Mouse (Mus musculus) CH12.LX (cell line): ENCODE results near the gene Foxp1. TPM values are rescaled to one million over a fixed set of nuclear protein-coding genes. Genes with fewer than 3 reads are reported as not detected.
A peak's percentile ranks its signal among the peaks of the same experiment; 100 is the strongest.

ENCODE experiments used
- DNase-seq: peaks from one replicate; pipeline ENCODE4 v3.0.0-alpha.2; 2013; ENCODE audit errors: extremely low read depth
- H3K27ac ChIP-seq: 2 replicates; pipeline ENCODE4 v1.5.1; 2012; ENCODE audit warnings: low read depth, mild to moderate bottlenecking, control low read depth, moderate library complexity; ENCODE audit not compliant: insufficient read depth
- H3K27me3 ChIP-seq: replicated peaks from 2 replicates; pipeline ENCODE3; 2012; ENCODE audit warnings: inconsistent platforms
- H3K36me3 ChIP-seq, 2 experiments: replicated peaks in 1 of 2; 2 replicates each; pipeline versions ENCODE3 to v1.6.1; 2012; ENCODE audit warnings: inconsistent platforms in 1 of 2, low read length in 1 of 2, mild to moderate bottlenecking in 1 of 2, mixed read lengths in 1 of 2, moderate library complexity in 1 of 2; ENCODE audit not compliant: control insufficient read depth in 1 of 2, insufficient read depth in 1 of 2
- H3K4me1 ChIP-seq, 2 experiments: 2 replicates each; pipeline ENCODE4 v1.6.1; 2012; ENCODE audit warnings: inconsistent platforms in 1 of 2, moderate library complexity in 1 of 2; ENCODE audit not compliant: insufficient read depth in 2 of 2, control insufficient read depth in 1 of 2
- H3K4me2 ChIP-seq: 2 replicates; pipeline ENCODE4 v1.6.1; 2012; ENCODE audit warnings: low read depth, mild to moderate bottlenecking, control low read depth; ENCODE audit not compliant: poor library complexity, insufficient read depth, severe bottlenecking
- H3K4me3 ChIP-seq, 3 experiments: fragments of 150-350 bp in 1 of 3; sonication (generic) in 1 of 3; replicated peaks in 1 of 3; 2 replicates each; pipeline versions ENCODE3 to v1.5.1; 2011 to 2012; ENCODE audit warnings: low read depth in 2 of 3, low read length in 2 of 3, mild to moderate bottlenecking in 2 of 3, moderate library complexity in 2 of 3, control low read depth in 1 of 3, improper control_type of control experiment in 1 of 3, inconsistent platforms in 1 of 3, mixed read lengths in 1 of 3; ENCODE audit not compliant: poor library complexity in 1 of 3
- H3K79me2 ChIP-seq: replicated peaks from 2 replicates; pipeline ENCODE4 v1.6.1; 2012; ENCODE audit warnings: mild to moderate bottlenecking, moderate library complexity; ENCODE audit not compliant: control insufficient read depth, poor library complexity, insufficient read depth, severe bottlenecking; ENCODE audit errors: extremely low read depth
- H3K9ac ChIP-seq: 2 replicates; pipeline ENCODE4 v1.6.1; 2012; ENCODE audit warnings: low read depth, mild to moderate bottlenecking, control low read depth, moderate library complexity; ENCODE audit not compliant: insufficient read depth
- H3K9me3 ChIP-seq: replicated peaks from 2 replicates; pipeline ENCODE3; 2012; ENCODE audit warnings: low read length, inconsistent platforms, mixed read lengths
- BHLHE40 ChIP-seq: IDR thresholded peaks from 2 replicates; pipeline ENCODE4 v1.6.1; 2011; ENCODE audit warnings: mild to moderate bottlenecking, low read depth, low read length, improper control_type of control experiment
- CHD1 ChIP-seq: IDR thresholded peaks from 2 replicates; pipeline ENCODE4 v1.6.1; 2012; ENCODE audit warnings: low read depth, low read length, improper control_type of control experiment, inconsistent platforms
- CHD2 ChIP-seq: IDR thresholded peaks from 2 replicates; pipeline ENCODE4 v1.6.1; 2011; ENCODE audit warnings: low read length, improper control_type of control experiment
- CTCF ChIP-seq, 2 experiments: IDR thresholded peaks in 1 of 2; conservative IDR thresholded peaks in 1 of 2; 2 replicates each; pipeline ENCODE4 v1.5.1; 2011 to 2012; ENCODE audit warnings: low read depth in 2 of 2, low read length in 2 of 2, improper control_type of control experiment in 1 of 2, inconsistent platforms in 1 of 2, mild to moderate bottlenecking in 1 of 2, moderate library complexity in 1 of 2
- E2F4 ChIP-seq: IDR thresholded peaks from 2 replicates; pipeline ENCODE4 v1.6.1; 2011; ENCODE audit warnings: low read depth, low read length, improper control_type of control experiment; ENCODE audit not compliant: insufficient replicate concordance
- ELF1 ChIP-seq: IDR thresholded peaks from 2 replicates; pipeline ENCODE4 v1.6.1; 2014; ENCODE audit warnings: low read depth, mild to moderate bottlenecking, inconsistent platforms, low read length, improper control_type of control experiment
- EP300 ChIP-seq: IDR thresholded peaks from 2 replicates; pipeline ENCODE4 v1.6.1; 2011; ENCODE audit warnings: low read length, improper control_type of control experiment
- ETS1 ChIP-seq: conservative IDR thresholded peaks from 2 replicates; pipeline ENCODE4 v1.6.1; 2012; ENCODE audit warnings: low read depth, mild to moderate bottlenecking, inconsistent platforms, low read length, improper control_type of control experiment, moderate library complexity
- GABPA ChIP-seq: IDR thresholded peaks from 2 replicates; pipeline ENCODE4 v1.6.1; 2012; ENCODE audit warnings: low read depth, low read length, improper control_type of control experiment, inconsistent platforms; ENCODE audit not compliant: insufficient replicate concordance
- HCFC1 ChIP-seq: IDR thresholded peaks from 2 replicates; pipeline ENCODE4 v1.6.1; 2012; ENCODE audit warnings: low read depth, mild to moderate bottlenecking, inconsistent platforms, low read length, improper control_type of control experiment
- IRF4 ChIP-seq: IDR thresholded peaks from 2 replicates; pipeline ENCODE4 v1.6.1; 2014; ENCODE audit warnings: low read depth, mild to moderate bottlenecking, inconsistent platforms, low read length, improper control_type of control experiment
- JUN ChIP-seq: IDR thresholded peaks from 2 replicates; pipeline ENCODE4 v1.6.1; 2011; ENCODE audit warnings: low read depth, mild to moderate bottlenecking, low read length, improper control_type of control experiment, moderate library complexity; ENCODE audit not compliant: insufficient read depth
- JUND ChIP-seq: conservative IDR thresholded peaks from 2 replicates; pipeline ENCODE4 v1.6.1; 2011; ENCODE audit warnings: low read depth, low read length, improper control_type of control experiment
- KAT2A ChIP-seq: IDR thresholded peaks from 2 replicates; pipeline ENCODE4 v1.6.1; 2012; ENCODE audit warnings: low read length, improper control_type of control experiment, inconsistent platforms; ENCODE audit not compliant: insufficient replicate concordance
- MAFK ChIP-seq: IDR thresholded peaks from 2 replicates; pipeline ENCODE4 v1.6.1; 2011; ENCODE audit warnings: low read length, improper control_type of control experiment; ENCODE audit not compliant: insufficient replicate concordance
- MAX ChIP-seq: IDR thresholded peaks from 2 replicates; pipeline ENCODE4 v1.6.1; 2011; ENCODE audit warnings: low read length, improper control_type of control experiment
- MAZ ChIP-seq: IDR thresholded peaks from 2 replicates; pipeline ENCODE4 v1.6.1; 2012; ENCODE audit warnings: low read depth, mild to moderate bottlenecking, inconsistent platforms, low read length, improper control_type of control experiment, moderate library complexity
- MEF2A ChIP-seq: IDR thresholded peaks from 2 replicates; pipeline ENCODE4 v1.6.1; 2014; ENCODE audit warnings: low read depth, mild to moderate bottlenecking, inconsistent platforms, low read length, improper control_type of control experiment, borderline replicate concordance
- MXI1 ChIP-seq: IDR thresholded peaks from 2 replicates; pipeline ENCODE4 v1.6.1; 2011; ENCODE audit warnings: mild to moderate bottlenecking, low read depth, low read length, improper control_type of control experiment
- MYC ChIP-seq: IDR thresholded peaks from 2 replicates; pipeline ENCODE4 v1.6.1; 2011; ENCODE audit warnings: low read depth, mild to moderate bottlenecking, improper control_type of control experiment, low read length
- NELFE ChIP-seq: IDR thresholded peaks from 2 replicates; pipeline ENCODE4 v1.6.1; 2011; ENCODE audit warnings: low read depth, low read length, improper control_type of control experiment
- NRF1 ChIP-seq: IDR thresholded peaks from 2 replicates; pipeline ENCODE4 v1.6.1; 2014; ENCODE audit warnings: low read depth, mild to moderate bottlenecking, inconsistent platforms, low read length, improper control_type of control experiment, moderate library complexity
- PAX5 ChIP-seq: IDR thresholded peaks from 2 replicates; pipeline ENCODE4 v1.6.1; 2012; ENCODE audit warnings: low read length, inconsistent platforms, mixed read lengths
- POLR2A ChIP-seq: IDR thresholded peaks from 2 replicates; pipeline ENCODE4 v1.6.1; 2011; ENCODE audit warnings: low read depth, mild to moderate bottlenecking, improper control_type of control experiment, low read length
- POLR2AphosphoS2 ChIP-seq: IDR thresholded peaks from 2 replicates; pipeline ENCODE4 v1.6.1; 2011; ENCODE audit warnings: low read depth, low read length, improper control_type of control experiment
- RAD21 ChIP-seq: IDR thresholded peaks from 2 replicates; pipeline ENCODE4 v1.6.1; 2011; ENCODE audit warnings: low read depth, mild to moderate bottlenecking, low read length, improper control_type of control experiment, moderate library complexity
- RCOR1 ChIP-seq: conservative IDR thresholded peaks from 2 replicates; pipeline ENCODE4 v1.6.1; 2012; ENCODE audit warnings: low read depth, mild to moderate bottlenecking, inconsistent platforms, low read length, improper control_type of control experiment
- SIN3A ChIP-seq: IDR thresholded peaks from 2 replicates; pipeline ENCODE4 v1.6.1; 2012; ENCODE audit warnings: low read length, improper control_type of control experiment, inconsistent platforms
- SMC3 ChIP-seq: IDR thresholded peaks from 2 replicates; pipeline ENCODE4 v1.6.1; 2011; ENCODE audit warnings: low read depth, low read length, improper control_type of control experiment
- TBP ChIP-seq: conservative IDR thresholded peaks from 2 replicates; pipeline ENCODE4 v1.6.1; 2011; ENCODE audit warnings: low read depth, low read length, improper control_type of control experiment
- TCF12 ChIP-seq: IDR thresholded peaks from 2 replicates; pipeline ENCODE4 v1.6.1; 2014; ENCODE audit warnings: low read depth, mild to moderate bottlenecking, inconsistent platforms, low read length, improper control_type of control experiment
- UBTF ChIP-seq: IDR thresholded peaks from 2 replicates; pipeline ENCODE4 v1.6.1; 2012; ENCODE audit warnings: low read depth, mild to moderate bottlenecking, inconsistent platforms, low read length, improper control_type of control experiment, moderate library complexity
- USF1 ChIP-seq: IDR thresholded peaks from 2 replicates; pipeline ENCODE4 v1.6.1; 2014; ENCODE audit warnings: low read depth, mild to moderate bottlenecking, inconsistent platforms, low read length, improper control_type of control experiment
- USF2 ChIP-seq: conservative IDR thresholded peaks from 2 replicates; pipeline ENCODE4 v1.6.1; 2011; ENCODE audit warnings: low read depth, low read length, improper control_type of control experiment
- ZC3H11A ChIP-seq: IDR thresholded peaks from 2 replicates; pipeline ENCODE4 v1.6.1; 2012; ENCODE audit warnings: low read depth, mild to moderate bottlenecking, inconsistent platforms, low read length, improper control_type of control experiment
- ZKSCAN1 ChIP-seq: IDR thresholded peaks from 2 replicates; pipeline ENCODE4 v1.6.1; 2012; ENCODE audit warnings: low read depth, inconsistent platforms, low read length, improper control_type of control experiment, borderline replicate concordance
- ZMIZ1 ChIP-seq: IDR thresholded peaks from 2 replicates; pipeline ENCODE4 v1.6.1; 2012; ENCODE audit warnings: low read depth, mild to moderate bottlenecking, inconsistent platforms, low read length, improper control_type of control experiment
- ZNF384 ChIP-seq: IDR thresholded peaks from 2 replicates; pipeline ENCODE4 v1.6.1; 2012; ENCODE audit warnings: low read depth, low read length, improper control_type of control experiment, inconsistent platforms
- dilution Hi-C: fragments of 300-500 bp; cut with MboI; formaldehyde crosslinking; loops from 2 replicates; pipeline ENCODE4 v1.14.3; 2020; ENCODE audit warnings: low sequenced_read_pairs; ENCODE audit not compliant: extremely low pct_unique_long_range_greater_than_20kb, extremely low pct_ligation_motif_present
- in situ Hi-C: fragments of 300-500 bp; cut with MboI; formaldehyde crosslinking; loops from 3 replicates; pipeline ENCODE4 v1.14.3; 2019; ENCODE audit warnings: low sequenced_read_pairs, low pct_ligation_motif_present, low pct_unique_long_range_greater_than_20kb, mixed read lengths
- polyA plus RNA-seq: library from polyadenylated mRNA; unstranded; fragments of >175 nt; gene quantifications from 2 replicates; pipeline ENCODE4 v1.2.1, GENCODE M21; 2012; ENCODE audit warnings: low read depth; ENCODE audit not compliant: insufficient read length
- total RNA-seq, 2 experiments: library from RNA; depleted of rRNA; stranded (reverse); fragments of 300-350 nt in 1 of 2; fragments of >200 nt in 1 of 2; gene quantifications; 2 replicates each; pipeline ENCODE4 v1.2.3; 2012 to 2014

Foxp1 gene
- total and polyA plus RNA-seq, 3 experiments: 66.5 to 105 (median 87.4) TPM

- Histone ChIP-seq H3K4me1 (peaks cover 31 to 88% of the 10 kb centered on the region in 2 experiments), H3K9me3 (no peaks in the 10 kb centered on the region), H3K79me2 (peaks cover 66% of the 10 kb centered on the region), H3K36me3 (peaks cover 33 to 51% of the 10 kb centered on the region in 2 experiments), H3K9ac (peak overlapping the region; percentile 98), H3K4me2 (peak overlapping the region; percentile 76)
- dilution Hi-C loops: no loop called here
- in situ Hi-C loops: no loop called here
- DNase-seq: peak; percentile 89
- no peak; the same call in 1 of the 2 replicates for TF ChIP-seq MYC
- no peak for TF ChIP-seq ZKSCAN1
- TF ChIP-seq MEF2A: peak; percentile 83
- TF ChIP-seq UBTF: no peak
- peak; percentile 92 for TF ChIP-seq BHLHE40
- peak; percentile 11; the same call in 1 of the 2 replicates for TF ChIP-seq SMC3
- 0 out of 2 replicates have a peak, but pooled peaks have one; percentile 12 for TF ChIP-seq TBP
- TF ChIP-seq POLR2AphosphoS2: peak; percentile 55; the same call in 1 of the 2 replicates
- no peak for TF ChIP-seq ELF1
- no peak; the same call in none of the 2 replicates for TF ChIP-seq POLR2A
- peak; percentile 94 for TF ChIP-seq ETS1
- peak; percentile 63 for TF ChIP-seq CHD2
- TF ChIP-seq E2F4: 0 out of 2 replicates have a peak, but pooled peaks have one; percentile 16
- no peak; the same call in 1 of the 2 replicates for TF ChIP-seq MXI1
- TF ChIP-seq PAX5: no peak
- TF ChIP-seq USF2: no peak
- no peak for TF ChIP-seq GABPA
- TF ChIP-seq NELFE: peak; percentile 16; the same call in 1 of the 2 replicates
- TF ChIP-seq RCOR1: peak; percentile 86
- no peak for TF ChIP-seq KAT2A
- TF ChIP-seq RAD21: no peak; the same call in 1 of the 2 replicates
- TF ChIP-seq SIN3A: peak; percentile 88
- peak; percentile 62 for TF ChIP-seq MAX
- no peak for TF ChIP-seq NRF1
- TF ChIP-seq EP300: peak; percentile 84
- peak; percentile 81 for TF ChIP-seq TCF12
- TF ChIP-seq USF1: no peak
- peak; percentile 35; the same call in 1 of the 2 replicates for TF ChIP-seq ZNF384
- no peak; the same call in 1 of the 2 replicates for TF ChIP-seq ZMIZ1
- TF ChIP-seq HCFC1: no peak
- 0 out of 2 replicates have a peak, but pooled peaks have one; percentile 38 for TF ChIP-seq MAFK
- TF ChIP-seq CTCF (conservative IDR thresholded peaks at IDR 0.05 in 1 of 2, IDR thresholded peaks at IDR 0.05 in 1 of 2; ENCODE audit: low read depth in 2 of 2, low read length in 2 of 2): no peak
- peak; percentile 77 for TF ChIP-seq IRF4
- TF ChIP-seq JUN: no peak
- no peak for TF ChIP-seq ZC3H11A
- peak; percentile 67; the same call in 1 of the 2 replicates for TF ChIP-seq MAZ
- no peak for TF ChIP-seq JUND
- peak; percentile 48; the same call in 1 of the 2 replicates for TF ChIP-seq CHD1
- TF ChIP-seq, all 38 proteins: peak for 19
- Histone ChIP-seq H3K27ac (peak overlapping the region; percentile 100), H3K27me3 (no peaks in the 10 kb centered on the region), H3K4me3 (peak overlapping the region; percentile 3 to 58 (median 7))
Measured at GRCm38 (mm10) chr6:99043226-99043625, 479.3 kb downstream of the Foxp1 start.
